Mouse (Mus musculus): ENCODE data around the gene Adam10. TPM values are rescaled to one million over a fixed set of nuclear protein-coding genes. Genes with fewer than 3 reads are reported as not detected.

Gene Adam10
- total RNA-seq, 2 experiments from 2014 or later, result 42.0 to 107 TPM

Other genes starting within 250 kb of the Adam10 start
- 43.8 and 49.2 TPM in 2 replicates for gene Rnf111, start 175.3 kb upstream of the Adam10 start, total RNA-seq (2015)
- 22.0 and 31.2 TPM in 2 replicates for gene Rnf111, start 175.3 kb upstream of the Adam10 start, total RNA-seq (2017)
- gene Sltm, start 136.2 kb upstream of the Adam10 start, total RNA-seq (2015), result 87.6 and 105 TPM in 2 replicates
- 75.6 and 111 TPM in 2 replicates for gene Sltm, start 136.2 kb upstream of the Adam10 start, total RNA-seq (2017)
- gene Gm10642, start 22.7 kb upstream of the Adam10 start, total RNA-seq (2015), result 0.39 TPM in 1 of 2 replicates, not detected in the other
- gene Gm10642, start 22.7 kb upstream of the Adam10 start, total RNA-seq (2017), result 0.14 and 0.92 TPM in 2 replicates
- 10.1 and 12.5 TPM in 2 replicates for gene Mindy2, start 21.8 kb upstream of the Adam10 start, total RNA-seq (2015)
- 9.9 and 11.9 TPM in 2 replicates for gene Mindy2, start 21.8 kb upstream of the Adam10 start, total RNA-seq (2017)

Measured in megakaryocyte progenitor cell, adult 5-6 weeks (primary cell).